Mouse (Mus musculus): ENCODE measurements at regions not wholly inside any gene's neighbourhood (a gene's known extent, or its start where the extent isn't known, plus 50 kb on each side); places are given as distances from the start of the nearest gene placed in this dataset.
A peak's percentile ranks its signal among the peaks of the same experiment; 100 is the strongest.

- DNase-seq (ENCODE audit: low spot score) (no peak), ATAC-seq (ENCODE audit: low FRiP score) (no peak)
- H3K9ac ChIP-seq (ENCODE audit: low read depth, low read length): no peak overlapping the region
- 79% methylated on average over 1 of the region's 1 CpGs for WGBS
- H3K36me3 ChIP-seq (ENCODE audit: control insufficient read depth, insufficient read depth, low read length): no peaks in the 10 kb centered on the region
- no peak overlapping the region for H3K4me2 ChIP-seq (replicated peaks; ENCODE audit: low read depth, low read length)
- H3K9me3 ChIP-seq (ENCODE audit: control insufficient read depth, low read length): no peaks in the 10 kb centered on the region
- no peaks in the 10 kb centered on the region for H3K4me1 ChIP-seq (replicated peaks; ENCODE audit: control insufficient read depth, insufficient read depth, low read length)
- no peak overlapping the region for H3K4me3 ChIP-seq (ENCODE audit: low read depth, low read length)
- no peak overlapping the region for H3K27ac ChIP-seq (ENCODE audit: low read depth, low read length)
- H3K27me3 ChIP-seq (ENCODE audit: control insufficient read depth, insufficient read depth, low read length): no peaks in the 10 kb centered on the region
Observed at GRCm38 (mm10) chr1:166787945-166788344, 106.3 kb upstream of the Fmo9 start.

- no peaks in the 10 kb centered on the region for H3K27me3 ChIP-seq (ENCODE audit: control insufficient read depth, insufficient read depth, low read length)
- no peak overlapping the region for H3K4me2 ChIP-seq (replicated peaks; ENCODE audit: low read depth, low read length)
- no peaks in the 10 kb centered on the region for H3K9me3 ChIP-seq (ENCODE audit: control insufficient read depth, low read length)
- H3K27ac ChIP-seq (ENCODE audit: low read depth, low read length): 0 out of 2 replicates have a peak overlapping the region, but pooled peaks have one; percentile 2
- H3K4me1 ChIP-seq (replicated peaks; ENCODE audit: control insufficient read depth, insufficient read depth, low read length): no peaks in the 10 kb centered on the region
- DNase-seq (ENCODE audit: low spot score) (no peak), ATAC-seq (ENCODE audit: low FRiP score) (peak; percentile 54)
- H3K4me3 ChIP-seq (ENCODE audit: low read depth, low read length): no peak overlapping the region
- no peaks in the 10 kb centered on the region for H3K36me3 ChIP-seq (ENCODE audit: control insufficient read depth, insufficient read depth, low read length)
- no peak overlapping the region for H3K9ac ChIP-seq (ENCODE audit: low read depth, low read length)
- WGBS: 44% methylated on average over 1 of the region's 1 CpGs
Observed at GRCm38 (mm10) chr1:166788824-166789399, 107.3 kb upstream of the Fmo9 start.

GRCm38 (mm10) chr1:166793052-166793716 is 111.5 kb upstream of the Fmo9 start:
- Histone ChIP-seq H3K4me1 (replicated peaks; ENCODE audit: control insufficient read depth, insufficient read depth, low read length) (no peaks in the 10 kb centered on the region), H3K9ac (ENCODE audit: low read depth, low read length) (no peak overlapping the region), H3K27ac (ENCODE audit: low read depth, low read length) (no peak overlapping the region), H3K4me2 (replicated peaks; ENCODE audit: low read depth, low read length) (no peak overlapping the region), H3K36me3 (ENCODE audit: control insufficient read depth, insufficient read depth, low read length) (no peaks in the 10 kb centered on the region), H3K4me3 (ENCODE audit: low read depth, low read length) (no peak overlapping the region), H3K27me3 (ENCODE audit: control insufficient read depth, insufficient read depth, low read length) (no peaks in the 10 kb centered on the region), H3K9me3 (ENCODE audit: control insufficient read depth, low read length) (no peaks in the 10 kb centered on the region)
- no peak for ATAC-seq (ENCODE audit: low FRiP score)
- DNase-seq (ENCODE audit: low spot score): no peak
- WGBS: 80% methylated on average over 6 of the region's 6 CpGs

DNA sequence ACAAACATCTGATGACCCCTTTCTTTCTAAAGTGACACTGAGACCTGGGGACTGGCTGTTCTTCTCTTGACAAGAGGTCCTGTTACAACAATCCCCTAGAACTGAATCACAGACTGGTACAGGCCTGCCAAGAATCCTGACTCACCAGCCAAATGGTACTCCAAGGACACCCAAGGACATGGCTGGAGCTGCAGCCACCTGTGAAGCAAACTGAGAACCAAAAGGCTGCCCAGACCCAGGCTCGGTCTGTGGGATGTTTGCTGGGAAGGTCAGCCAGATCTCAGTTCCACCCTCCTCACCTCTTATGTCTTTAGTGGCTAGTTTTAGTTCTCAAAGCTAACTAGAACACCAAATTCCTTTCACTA is 112.1 kb upstream of the Fmo9 start:
- no peak for DNase-seq (ENCODE audit: low spot score)
- Histone ChIP-seq H3K4me2 (replicated peaks; ENCODE audit: low read depth, low read length) (no peak overlapping the region), H3K27me3 (ENCODE audit: control insufficient read depth, insufficient read depth, low read length) (no peaks in the 10 kb centered on the region), H3K36me3 (ENCODE audit: control insufficient read depth, insufficient read depth, low read length) (no peaks in the 10 kb centered on the region), H3K4me3 (ENCODE audit: low read depth, low read length) (no peak overlapping the region), H3K27ac (ENCODE audit: low read depth, low read length) (no peak overlapping the region), H3K9me3 (ENCODE audit: control insufficient read depth, low read length) (no peaks in the 10 kb centered on the region), H3K9ac (ENCODE audit: low read depth, low read length) (no peak overlapping the region), H3K4me1 (replicated peaks; ENCODE audit: control insufficient read depth, insufficient read depth, low read length) (no peaks in the 10 kb centered on the region)
- WGBS: 86% methylated on average over 1 of the region's 1 CpGs
- no peak for ATAC-seq (ENCODE audit: low FRiP score)

GRCm38 (mm10) chr1:166794622-166795244 is 113.1 kb upstream of the Fmo9 start:
- DNase-seq (ENCODE audit: low spot score) (peak; percentile 33), ATAC-seq (ENCODE audit: low FRiP score) (no peak)
- 58% methylated on average over 14 of the region's 14 CpGs for WGBS

DNA sequence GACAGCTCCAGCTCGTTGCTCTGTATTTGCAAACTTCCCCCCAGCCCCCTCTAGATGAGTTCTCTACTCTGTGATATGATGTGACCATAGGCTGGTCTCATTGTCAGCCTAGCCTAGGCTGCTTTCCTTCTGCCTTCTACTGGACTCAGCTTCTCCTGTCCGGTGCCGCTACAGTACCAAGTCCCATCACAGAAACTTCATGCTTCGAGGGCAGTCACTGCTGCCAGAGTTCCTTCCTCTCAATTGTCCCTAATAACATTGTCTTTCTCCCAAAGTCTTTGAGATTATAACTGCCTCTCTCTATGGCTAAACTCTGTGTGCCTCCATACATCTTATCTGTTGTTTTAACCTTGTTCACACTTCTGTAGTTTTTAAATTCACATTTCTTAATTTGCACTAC is 114.0 kb upstream of the Fmo9 start:
- no peaks in the 10 kb centered on the region for H3K4me1 ChIP-seq (replicated peaks; ENCODE audit: control insufficient read depth, insufficient read depth, low read length)
- no peak overlapping the region for H3K4me2 ChIP-seq (replicated peaks; ENCODE audit: low read depth, low read length)
- DNase-seq (ENCODE audit: low spot score) (no peak), ATAC-seq (ENCODE audit: low FRiP score) (no peak)
- 84% methylated on average over 4 of the region's 4 CpGs for WGBS
- H3K36me3 ChIP-seq (ENCODE audit: control insufficient read depth, insufficient read depth, low read length): no peaks in the 10 kb centered on the region
- no peak overlapping the region for H3K4me3 ChIP-seq (ENCODE audit: low read depth, low read length)
- H3K27ac ChIP-seq (ENCODE audit: low read depth, low read length): no peak overlapping the region
- H3K9ac ChIP-seq (ENCODE audit: low read depth, low read length): no peak overlapping the region
- H3K27me3 ChIP-seq (ENCODE audit: control insufficient read depth, insufficient read depth, low read length): no peaks in the 10 kb centered on the region
- H3K9me3 ChIP-seq (ENCODE audit: control insufficient read depth, low read length): no peaks in the 10 kb centered on the region

More at GRCm38 (mm10) chr1:166794622-166795244, 113.1 kb upstream of the Fmo9 start:
- no peaks in the 10 kb centered on the region for H3K4me1 ChIP-seq (replicated peaks; ENCODE audit: control insufficient read depth, insufficient read depth, low read length)
- no peak overlapping the region for H3K27ac ChIP-seq (ENCODE audit: low read depth, low read length)
- H3K9ac ChIP-seq (ENCODE audit: low read depth, low read length): no peak overlapping the region
- H3K4me2 ChIP-seq (replicated peaks; ENCODE audit: low read depth, low read length): no peak overlapping the region
- H3K4me3 ChIP-seq (ENCODE audit: low read depth, low read length): no peak overlapping the region
- no peaks in the 10 kb centered on the region for H3K27me3 ChIP-seq (ENCODE audit: control insufficient read depth, insufficient read depth, low read length)
- H3K9me3 ChIP-seq (ENCODE audit: control insufficient read depth, low read length): no peaks in the 10 kb centered on the region
- H3K36me3 ChIP-seq (ENCODE audit: control insufficient read depth, insufficient read depth, low read length): no peaks in the 10 kb centered on the region

- H3K9me3 ChIP-seq (ENCODE audit: control insufficient read depth, low read length): no peaks in the 10 kb centered on the region
- DNase-seq (ENCODE audit: low spot score) (no peak), ATAC-seq (ENCODE audit: low FRiP score) (no peak)
- H3K27ac ChIP-seq (ENCODE audit: low read depth, low read length): no peak overlapping the region
- 78% methylated on average over 6 of the region's 6 CpGs for whole genome bisulfite sequencing
- no peak overlapping the region for H3K4me2 ChIP-seq (replicated peaks; ENCODE audit: low read depth, low read length)
- H3K27me3 ChIP-seq (ENCODE audit: control insufficient read depth, insufficient read depth, low read length): no peaks in the 10 kb centered on the region
- no peak overlapping the region for H3K9ac ChIP-seq (ENCODE audit: low read depth, low read length)
- no peak overlapping the region for H3K4me3 ChIP-seq (ENCODE audit: low read depth, low read length)
- no peaks in the 10 kb centered on the region for H3K4me1 ChIP-seq (replicated peaks; ENCODE audit: control insufficient read depth, insufficient read depth, low read length)
- no peaks in the 10 kb centered on the region for H3K36me3 ChIP-seq (ENCODE audit: control insufficient read depth, insufficient read depth, low read length)
Observed at GRCm38 (mm10) chr1:166796362-166796925, 114.8 kb upstream of the Fmo9 start.

DNA sequence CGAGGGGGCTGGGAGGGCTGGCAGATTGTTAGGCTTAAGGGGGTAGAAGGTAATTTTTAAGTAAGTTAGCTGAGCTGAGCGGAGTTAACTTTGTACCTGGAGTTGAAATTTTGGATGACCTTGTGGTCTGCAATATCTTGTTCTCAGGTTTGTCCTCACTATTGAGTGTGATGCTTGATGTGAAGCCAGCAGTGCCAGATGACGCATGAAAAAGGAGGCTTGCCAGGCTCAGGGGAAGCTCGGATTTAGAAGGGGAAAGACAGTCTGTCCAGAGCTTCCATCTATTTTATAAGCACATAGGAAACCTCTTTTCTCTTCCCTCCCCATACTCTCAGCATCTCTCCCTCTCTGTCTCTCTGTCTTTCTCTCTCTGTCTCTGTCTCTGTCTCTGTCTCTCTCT is 115.3 kb upstream of the Fmo9 start:
- no peak for DNase-seq (ENCODE audit: low spot score)
- Histone ChIP-seq H3K27ac (ENCODE audit: low read depth, low read length) (no peak overlapping the region), H3K9me3 (ENCODE audit: control insufficient read depth, low read length) (no peaks in the 10 kb centered on the region), H3K4me3 (ENCODE audit: low read depth, low read length) (no peak overlapping the region), H3K4me1 (replicated peaks; ENCODE audit: control insufficient read depth, insufficient read depth, low read length) (no peaks in the 10 kb centered on the region), H3K9ac (ENCODE audit: low read depth, low read length) (no peak overlapping the region), H3K4me2 (replicated peaks; ENCODE audit: low read depth, low read length) (no peak overlapping the region), H3K36me3 (ENCODE audit: control insufficient read depth, insufficient read depth, low read length) (no peaks in the 10 kb centered on the region), H3K27me3 (ENCODE audit: control insufficient read depth, insufficient read depth, low read length) (no peaks in the 10 kb centered on the region)
- 83% methylated on average over 4 of the region's 4 CpGs for WGBS
- ATAC-seq (ENCODE audit: low FRiP score): no peak

Measured in hindbrain, embryonic 11.5 days (tissue).